Mouse (Mus musculus) large intestine, adult 2 months (tissue): ENCODE measurements around the gene Anpep. TPM values are rescaled to one million over a fixed set of nuclear protein-coding genes. Genes with fewer than 3 reads are reported as not detected.
A peak's percentile ranks its signal among the peaks of the same experiment; 100 is the strongest.
"Not testable (repeated sequence)": the region's sequence is repeated elsewhere in the genome, so short reads cannot be mapped to it uniquely, and the experiment has no call there.

Source experiments
- DNase-seq: peaks from one replicate; pipeline ENCODE4 v3.0.0-alpha.2; 2012; ENCODE audit warnings: low read depth, low spot score
- WGBS: fragments of 180-500 bp; shearing (Covaris S2); methylation state at CpG from one replicate; pipeline ENCODE4 v1.1.7; 2018; 5-methylcytosine and 5-hydroxymethylcytosine counted together
- polyA plus RNA-seq: library from polyadenylated mRNA; depleted of rRNA; stranded (reverse); fragments of >200 nt; gene quantifications from 2 replicates; pipeline ENCODE4 v1.2.3, GENCODE M21; 2012

Gene Anpep
- polyA plus RNA-seq, 1 experiment: 4,692 TPM

GRCm38 (mm10) chr7:79819515-79819914 is 41.3 kb downstream of the Anpep start:
- no peak for DNase-seq
- 29% methylated on average over 4 of the region's 4 CpGs for WGBS

GRCm38 (mm10) chr7:79818321-79818720 is 42.5 kb downstream of the Anpep start:
- 63% methylated on average over 6 of the region's 6 CpGs for WGBS
- DNase-seq: no peak

GRCm38 (mm10) chr7:79813409-79813808 is 47.5 kb downstream of the Anpep start:
- no peak for DNase-seq
- WGBS: 41% methylated on average over 1 of the region's 1 CpGs

DNA sequence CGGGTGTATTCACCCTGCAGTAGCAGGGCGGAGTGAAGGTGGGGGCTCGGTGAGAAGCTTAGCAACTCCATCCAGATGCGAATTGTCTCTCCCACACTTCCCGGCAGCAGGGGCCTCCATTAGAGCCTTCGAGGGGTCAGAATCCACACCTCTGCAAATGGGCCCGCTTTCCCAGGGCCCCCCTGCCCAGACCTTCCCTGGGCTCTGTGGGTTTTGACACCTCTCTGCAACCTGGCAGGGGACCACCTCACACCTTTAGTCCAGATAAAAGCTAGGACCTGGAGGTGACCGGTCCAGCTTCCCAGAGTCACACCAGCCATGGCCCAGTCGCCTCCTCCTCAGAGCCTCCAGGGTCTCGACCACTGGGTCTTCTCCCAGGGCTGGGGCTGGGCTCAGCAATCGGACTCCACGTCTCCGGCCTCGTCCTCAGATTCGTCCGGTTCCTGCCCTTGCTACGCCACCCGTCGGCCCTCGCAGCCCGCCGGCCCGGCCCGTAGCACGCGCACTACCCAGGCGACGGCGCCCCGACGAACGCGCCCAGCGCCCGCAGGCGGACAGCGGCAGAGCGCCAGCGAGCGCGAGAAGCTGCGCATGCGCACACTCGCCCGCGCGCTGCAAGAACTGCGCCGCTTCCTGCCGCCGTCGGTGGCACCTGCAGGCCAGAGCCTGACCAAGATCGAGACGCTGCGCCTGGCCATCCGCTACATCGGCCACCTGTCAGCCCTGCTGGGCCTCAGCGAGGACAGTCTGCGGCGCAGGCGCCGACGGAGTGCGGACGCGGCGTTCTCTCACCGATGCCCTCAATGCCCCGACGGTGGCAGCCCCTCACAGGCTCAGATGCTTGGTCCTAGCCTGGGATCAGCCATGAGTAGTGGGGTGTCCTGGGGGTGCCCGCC is 50.0 kb downstream of the Anpep start, which contains the start of gene Mesp2:
Mesp2 (plus strand) TSS at position 117 of the 896 bp plus-strand sequence.
- WGBS: 15% methylated on average over 71 of the region's 71 CpGs
- DNase-seq: no peak

- no peak for DNase-seq
- 89% methylated on average over 7 of the region's 7 CpGs for WGBS
These were observed 52.3 kb downstream of the Anpep start for GRCm38 (mm10) chr7:79808561-79808960.

DNA sequence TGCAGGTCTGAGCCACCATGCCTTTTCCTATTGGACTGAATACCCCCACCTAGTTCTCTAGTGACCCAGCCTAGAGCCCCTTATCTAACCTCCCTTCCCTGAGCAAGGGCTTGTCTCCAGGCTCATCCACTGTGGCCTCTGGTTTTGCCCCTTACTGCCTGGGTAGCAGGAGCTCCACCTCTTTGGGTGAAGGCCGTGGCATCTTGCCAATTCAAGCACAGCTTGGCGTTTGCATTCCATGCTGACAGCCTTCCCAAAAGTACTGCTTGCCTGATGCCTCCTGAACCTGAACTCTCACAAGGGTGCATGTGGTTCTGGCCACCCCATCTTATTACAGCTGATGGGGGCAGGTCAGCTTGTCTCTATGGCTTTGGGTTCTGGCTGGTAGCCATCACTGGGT is 57.0 kb downstream of the Anpep start:
- no peak for DNase-seq
- 21% methylated on average over 2 of the region's 2 CpGs for WGBS

DNA sequence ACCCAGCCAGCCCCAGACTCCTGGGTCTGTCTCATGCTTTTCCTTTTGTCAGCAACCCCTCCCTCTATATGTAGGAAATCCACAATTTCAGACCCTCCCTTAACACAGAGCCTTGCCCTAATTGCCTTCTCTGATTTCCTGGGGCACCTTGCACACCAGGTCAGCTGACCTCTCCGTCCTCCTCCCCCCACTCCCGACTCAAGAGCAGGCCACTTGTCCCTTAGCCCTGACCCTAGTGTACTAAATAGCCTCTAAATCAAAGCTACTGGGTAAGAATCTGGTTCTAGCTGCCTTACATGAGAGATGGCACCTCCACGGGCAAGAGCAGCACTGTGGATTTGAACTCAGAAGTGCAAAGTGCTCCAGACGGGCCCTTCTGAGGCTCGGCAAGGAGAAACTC is 58.8 kb downstream of the Anpep start:
- no peak for DNase-seq
- 73% methylated on average over 5 of the region's 5 CpGs for WGBS

DNA sequence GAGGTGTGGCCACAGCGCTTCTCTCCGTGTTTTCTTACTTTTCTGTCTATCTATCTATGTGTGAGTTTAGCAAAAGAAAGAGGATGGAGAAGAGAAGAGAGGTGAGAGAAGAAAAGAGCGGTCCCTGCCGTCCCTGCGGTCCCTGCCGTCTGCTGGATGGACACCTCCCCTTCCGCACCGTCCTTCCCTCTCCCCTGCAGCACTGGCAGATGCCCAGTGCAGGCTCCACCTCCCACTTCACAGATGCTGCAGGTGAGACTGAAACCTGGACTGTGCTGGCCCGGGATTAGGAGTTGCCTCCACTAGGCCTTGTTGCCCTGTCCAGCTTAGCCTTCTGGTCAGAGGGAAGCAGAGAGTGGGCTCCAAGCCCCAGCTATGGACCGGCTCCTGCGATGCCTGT is 59.5 kb downstream of the Anpep start:
- 78% methylated on average over 11 of the region's 11 CpGs for WGBS
- no peak for DNase-seq

DNA sequence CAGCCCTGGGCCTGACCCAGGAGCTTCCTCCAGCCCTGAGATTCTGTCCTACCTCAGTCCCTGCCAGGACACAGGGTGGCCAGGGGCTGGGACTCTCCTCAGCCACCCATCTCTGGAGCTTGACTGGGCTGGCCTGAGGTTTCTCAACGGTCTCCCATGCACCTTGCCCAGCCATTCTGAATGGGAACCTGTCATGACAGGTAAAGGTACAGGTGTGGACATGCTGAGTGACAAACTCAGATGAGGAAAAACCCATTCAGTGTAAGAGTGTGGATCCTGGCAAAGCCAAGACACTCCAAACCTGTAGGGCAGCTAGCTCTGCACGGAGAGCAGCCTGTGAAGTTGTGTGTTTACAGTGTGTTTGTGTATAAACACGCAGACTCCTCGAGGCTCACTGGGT is 60.5 kb downstream of the Anpep start:
- 69% methylated on average over 4 of the region's 4 CpGs for WGBS
- no peak for DNase-seq

DNA sequence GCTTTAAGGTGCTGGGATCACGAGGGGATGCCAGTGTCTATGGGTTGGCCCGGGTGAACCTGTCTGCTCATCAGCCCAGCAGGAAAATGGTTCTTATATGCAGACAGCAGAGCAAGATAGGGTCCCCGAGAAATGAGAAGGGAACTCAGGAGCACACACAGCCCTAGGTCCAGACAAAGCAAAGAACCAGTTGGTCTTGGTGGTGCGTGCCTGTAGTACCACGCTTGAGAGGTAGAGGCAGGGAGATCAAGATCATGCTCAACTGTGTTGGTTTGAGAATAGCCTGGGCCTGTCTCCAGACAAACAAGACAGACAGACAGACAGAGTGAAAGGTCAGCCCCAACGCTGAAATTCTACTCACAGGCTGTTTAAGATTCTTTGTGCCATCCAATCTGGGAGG is 61.4 kb downstream of the Anpep start:
- WGBS: 76% methylated on average over 6 of the region's 6 CpGs
- DNase-seq: no peak

- 2% methylated on average over 8 of the region's 8 CpGs for WGBS
- peak; percentile 43 for DNase-seq
These were observed 61.8 kb downstream of the Anpep start for GRCm38 (mm10) chr7:79799048-79799447.

GRCm38 (mm10) chr7:79798606-79799005 is 62.3 kb downstream of the Anpep start:
- WGBS: 43% methylated on average over 5 of the region's 5 CpGs

DNA sequence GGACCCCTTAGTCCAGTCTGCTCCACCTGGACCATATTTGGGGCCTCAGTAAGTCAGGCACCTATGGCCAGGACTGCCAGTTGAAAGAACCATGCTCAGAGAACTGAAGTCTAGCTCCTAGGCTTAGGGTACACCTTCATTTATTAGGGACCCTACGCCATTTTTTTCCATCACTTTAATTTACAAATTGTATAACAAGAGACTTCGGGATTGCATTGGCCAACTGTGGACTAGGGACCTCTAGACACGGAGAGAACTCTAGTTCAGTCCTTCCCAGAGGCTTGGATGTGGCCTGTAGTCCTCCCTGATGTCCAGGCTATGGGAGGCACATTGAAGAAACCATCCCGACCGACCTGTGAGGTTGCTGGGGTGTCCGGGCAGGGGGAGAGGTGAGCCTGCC is 67.2 kb downstream of the Anpep start, which contains the start of gene Mesp1:
Mesp1 (minus strand) TSS at position 101 of the 400 bp plus-strand sequence.
- WGBS: 86% methylated on average over 6 of the region's 6 CpGs
- DNase-seq: no peak

More at GRCm38 (mm10) chr7:79798606-79799005, 62.3 kb downstream of the Anpep start:
- DNase-seq: no peak

GRCm38 (mm10) chr7:79792635-79793421 is 68.0 kb downstream of the Anpep start:
- WGBS: 1% methylated on average over 80 of the region's 80 CpGs
- DNase-seq: no peak

GRCm38 (mm10) chr7:79789812-79790211 is 71.0 kb downstream of the Anpep start:
- not testable (repeated sequence) for DNase-seq
- WGBS: 50% methylated on average over 2 of the region's 2 CpGs

DNA sequence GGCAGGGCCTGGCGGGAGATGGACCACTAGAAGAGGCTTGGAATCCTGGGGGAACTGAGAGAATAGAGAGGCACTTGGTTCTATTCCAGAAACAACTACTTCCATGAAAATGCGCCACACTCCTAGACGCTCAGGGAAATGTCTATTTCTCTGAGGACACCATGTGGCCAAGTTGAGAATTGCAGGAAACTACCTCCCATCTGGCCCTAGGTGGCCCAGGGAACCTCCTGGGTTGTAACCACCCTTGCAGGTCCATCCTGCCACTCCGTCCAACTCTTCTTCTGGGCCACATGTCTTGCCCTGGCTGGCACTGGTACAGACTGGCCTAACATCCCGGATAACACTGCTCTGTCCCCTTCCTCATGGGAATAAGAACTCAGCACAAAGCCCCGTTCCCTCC is 74.6 kb downstream of the Anpep start:
- WGBS: 17% methylated on average over 6 of the region's 6 CpGs

GRCm38 (mm10) chr7:79782516-79782855 is 78.4 kb downstream of the Anpep start:
- DNase-seq: no peak
- 81% methylated on average over 2 of the region's 2 CpGs for WGBS

More for the DNA sequence above, 74.6 kb downstream of the Anpep start:
- peak; percentile 61 for DNase-seq

- DNase-seq: no peak
- 85% methylated on average over 11 of the region's 11 CpGs for WGBS
These were observed 78.9 kb downstream of the Anpep start for GRCm38 (mm10) chr7:79781826-79782515.

DNA sequence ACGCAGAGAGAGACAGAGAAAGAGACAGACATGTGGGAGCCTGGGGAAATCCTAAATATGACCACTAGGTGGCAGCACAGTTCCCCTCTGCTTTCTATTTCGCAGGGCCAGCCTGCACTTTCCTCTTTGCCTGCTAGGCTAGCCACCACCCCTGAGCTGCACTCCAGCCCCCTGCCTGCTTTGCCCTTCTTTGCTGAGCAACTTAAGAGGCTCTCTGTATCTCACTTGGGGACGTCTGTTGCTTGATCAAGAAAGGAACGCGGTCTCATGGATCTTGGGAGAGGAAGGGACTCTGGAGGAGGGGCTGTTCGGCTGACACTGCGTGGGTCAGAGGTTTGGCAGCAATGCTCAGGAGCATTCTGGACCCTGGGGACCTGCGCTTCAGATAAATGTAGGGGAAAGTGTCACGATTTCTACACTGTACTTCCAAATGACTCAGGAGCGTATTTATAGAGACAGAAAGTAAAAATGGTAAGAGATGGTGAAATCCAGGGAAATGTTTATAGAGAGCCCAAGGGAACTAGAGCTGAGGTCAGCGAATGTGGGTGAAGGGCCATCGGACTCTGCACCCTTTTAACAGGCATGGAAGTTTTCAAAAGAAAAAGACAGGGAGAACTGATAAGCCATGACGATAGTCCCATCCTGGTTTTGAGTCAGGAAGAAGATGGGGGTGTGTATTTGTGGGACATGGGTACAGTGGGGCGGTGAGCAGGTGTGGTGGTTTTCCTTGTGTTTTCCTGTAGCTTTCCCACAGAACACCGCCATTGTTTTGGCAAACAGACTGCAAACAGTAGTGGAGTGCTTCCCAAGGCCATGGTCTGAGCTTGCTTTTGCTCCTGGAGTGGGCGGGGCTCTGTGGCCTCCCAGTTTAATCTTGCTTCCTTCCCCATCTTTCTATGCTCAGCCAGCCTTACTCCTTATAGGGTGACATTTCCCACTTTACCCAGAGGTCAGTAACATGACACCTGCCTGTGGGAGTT is 79.9 kb downstream of the Anpep start:
- peak; percentile 59 for DNase-seq
- 12% methylated on average over 16 of the region's 16 CpGs for WGBS
